10 mouse cellular contexts compared by ENCODE assay signal in the genomic region with DNA sequence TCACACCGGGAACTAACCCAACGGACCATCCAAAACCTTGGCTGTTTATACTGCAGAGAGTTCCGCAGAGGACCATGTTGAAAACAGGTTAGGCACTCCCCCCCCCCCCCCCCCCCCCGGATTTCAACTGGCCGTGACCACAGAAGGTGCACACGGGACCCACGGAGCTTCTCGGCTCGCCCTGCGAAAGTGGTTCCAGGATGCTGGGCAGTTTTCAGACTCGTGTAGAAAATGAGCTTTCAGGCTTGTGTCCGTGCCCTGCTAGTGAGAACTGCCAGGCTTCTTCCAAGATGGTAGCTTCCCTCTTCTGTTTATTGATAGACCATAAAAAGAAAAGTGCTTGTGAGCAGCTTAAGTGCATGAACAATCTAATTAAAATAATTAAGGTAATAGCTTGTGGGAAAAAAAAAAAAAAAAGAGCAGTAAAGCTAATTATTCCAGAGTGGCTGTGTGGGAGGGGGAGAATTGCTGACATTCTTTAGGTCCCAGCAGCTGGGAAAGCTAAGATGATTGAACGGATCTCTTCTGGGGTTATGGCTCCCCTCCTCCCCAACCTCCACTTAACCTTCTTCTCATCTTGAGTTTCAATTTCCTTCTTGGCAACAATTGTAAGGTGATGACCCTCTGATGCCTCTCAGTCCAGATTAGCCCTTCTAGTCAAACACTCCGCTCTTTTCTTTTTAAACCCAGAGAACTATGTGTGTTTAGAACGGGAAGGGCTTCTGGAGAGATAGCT.
A peak's percentile ranks its signal among the peaks of the same experiment; 100 is the strongest.
DNase-seq lines count a peak whose midpoint lies in the region; ATAC-seq and TF ChIP-seq lines count a peak whose summit lies in the region.
"Had no signal": no experiment of that assay in that cellular context is flagged by ENCODE, and none has a peak within 500 bp of the region (broad histone marks: within the 10 kb centered on the region; RNA-seq: fewer than 3 reads in every experiment).

No protein-coding gene starts in this region.

- 29% methylated on average over 13 of the region's 15 CpGs for WGBS in lung, embryonic 16.5 days
- WGBS in hindbrain, postnatal 0 days: 28% methylated on average over 15 of the region's 15 CpGs
- WGBS in neural tube, embryonic 13.5 days: 16% methylated on average over 15 of the region's 15 CpGs

- ATAC-seq in lung, embryonic 16.5 days (ENCODE audit: low read depth): no peak
- no peak for ATAC-seq in hindbrain, postnatal 0 days
- ATAC-seq in neural tube, embryonic 13.5 days (ENCODE audit: low read depth): peak; percentile 40; the same call in 1 of the 2 replicates
- ATAC-seq in erythroblast, adult 5-6 weeks (replicated peaks; ENCODE audit: low FRiP score, poor library complexity, severe bottlenecking): no peak

- no peaks in the 10 kb centered on the region for H3K36me3 ChIP-seq in lung, embryonic 16.5 days (ENCODE audit: control insufficient read depth, insufficient read depth, low read length)
- H3K36me3 ChIP-seq in hindbrain, postnatal 0 days (ENCODE audit: insufficient read depth, low read length): no peaks in the 10 kb centered on the region
- no peaks in the 10 kb centered on the region for H3K36me3 ChIP-seq in neural tube, embryonic 13.5 days

- peak; percentile 64 for DNase-seq in embryo, embryonic 10 days (ENCODE audit: low spot score)
- no peak for DNase-seq in embryo, embryonic 9.5 days (ENCODE audit: extremely low spot score)
- no peak for DNase-seq in lung, postnatal 25 days (ENCODE audit: low spot score)
- peak; percentile 3 for DNase-seq in hindbrain, postnatal 0 days (ENCODE audit: low spot score)
- no peak for DNase-seq in frontal cortex, postnatal 14 days (ENCODE audit: low spot score in 2 of 2)
- DNase-seq: lung, postnatal 4 days; right cerebral cortex, adult 18-20 months had no signal

- peak overlapping the region; percentile 46 for H3K4me2 ChIP-seq in lung, embryonic 16.5 days (ENCODE audit: low read depth, low read length)
- H3K4me2 ChIP-seq in hindbrain, postnatal 0 days (ENCODE audit: low read depth, low read length): peak overlapping the region; percentile 18; the same call in 1 of the 2 replicates
- H3K4me2 ChIP-seq in neural tube, embryonic 13.5 days: peak overlapping the region; percentile 36

- no peaks in the 10 kb centered on the region for H3K9me3 ChIP-seq in lung, embryonic 16.5 days (ENCODE audit: control insufficient read depth, low read length)
- H3K9me3 ChIP-seq in hindbrain, postnatal 0 days (ENCODE audit: low read length): no peaks in the 10 kb centered on the region
- H3K9me3 ChIP-seq in neural tube, embryonic 13.5 days: no peaks in the 10 kb centered on the region

- TF ChIP-seq CTCF in hindbrain, postnatal 0 days (IDR thresholded peaks at IDR 0.05; ENCODE audit: low read depth): no peak

- H3K4me3 ChIP-seq in lung, embryonic 16.5 days (ENCODE audit: low read length): peak overlapping the region; percentile 8; the same call in 1 of the 2 replicates
- H3K4me3 ChIP-seq in hindbrain, postnatal 0 days (ENCODE audit: low read length): no peak overlapping the region
- H3K4me3 ChIP-seq in neural tube, embryonic 13.5 days: no peak overlapping the region

- peaks cover 28% of the 10 kb centered on the region for H3K4me1 ChIP-seq in lung, embryonic 16.5 days (replicated peaks; ENCODE audit: control insufficient read depth, insufficient read depth, low read length)
- no peaks in the 10 kb centered on the region for H3K4me1 ChIP-seq in hindbrain, postnatal 0 days (ENCODE audit: insufficient read depth, low read length)
- H3K4me1 ChIP-seq in neural tube, embryonic 13.5 days (replicated peaks): peaks cover 19% of the 10 kb centered on the region

- 0 out of 2 replicates have a peak overlapping the region, but pooled peaks have one; percentile 20 for H3K9ac ChIP-seq in lung, embryonic 16.5 days (ENCODE audit: low read length)
- no peak overlapping the region for H3K9ac ChIP-seq in hindbrain, postnatal 0 days (replicated peaks; ENCODE audit: low read length)
- no peak overlapping the region for H3K9ac ChIP-seq in neural tube, embryonic 13.5 days

- H3K27me3 ChIP-seq in lung, embryonic 16.5 days (ENCODE audit: control insufficient read depth, insufficient read depth, low read depth, low read length): no peaks in the 10 kb centered on the region
- H3K27me3 ChIP-seq in hindbrain, postnatal 0 days (ENCODE audit: insufficient read depth, low read length): no peaks in the 10 kb centered on the region
- 0 out of 2 replicates have a peak, but pooled peaks cover 3% of the 10 kb centered on the region for H3K27me3 ChIP-seq in neural tube, embryonic 13.5 days

- H3K27ac ChIP-seq in lung, embryonic 16.5 days (ENCODE audit: low read length): peak overlapping the region; percentile 27; the same call in 1 of the 2 replicates
- H3K27ac ChIP-seq in hindbrain, postnatal 0 days: no peak overlapping the region
- H3K27ac ChIP-seq in neural tube, embryonic 13.5 days (replicated peaks): no peak overlapping the region

Comparison
In these comparisons a context has a peak if more than half of its experiments do, and no peak if none do; other contexts are left out.
1. DNase-seq: peak in embryo, embryonic 10 days (single experiment) and hindbrain, postnatal 0 days (single experiment); none in embryo, embryonic 9.5 days (single experiment), lung, postnatal 25 days (single experiment) and frontal cortex, postnatal 14 days (0 of 2).
2. Peak in every context shown above with its lines, with median percentiles within 50 percentile points of each other: H3K4me2 ChIP-seq.